Mouse (Mus musculus): ENCODE measurements around the gene Tnip2. TPM values are rescaled to one million over a fixed set of nuclear protein-coding genes. Genes with fewer than 3 reads are reported as not detected.

Tnip2 gene
- polyA plus RNA-seq, 1 experiment from 2014 or later: 8.1 TPM

Other genes starting within 250 kb of the Tnip2 start
- 5.6 and 6.9 TPM in 2 replicates for gene Zfyve28, start 225.5 kb downstream of the Tnip2 start, polyA plus RNA-seq (2015; fragmentation: Nextera tagmentation; extraction: Ambion mirVana)
- not detected in 2 replicates for gene Cfap99, start 225.4 kb downstream of the Tnip2 start, polyA plus RNA-seq (2015; fragmentation: Nextera tagmentation; extraction: Ambion mirVana)
- gene Rnf4, start 177.7 kb downstream of the Tnip2 start, polyA plus RNA-seq (2015; fragmentation: Nextera tagmentation; extraction: Ambion mirVana): 134 and 135 TPM in 2 replicates
- gene Fam193a, start 144.1 kb downstream of the Tnip2 start, polyA plus RNA-seq (2015; fragmentation: Nextera tagmentation; extraction: Ambion mirVana): 14.3 and 15.2 TPM in 2 replicates
- gene Sh3bp2, start 11.8 kb upstream of the Tnip2 start, polyA plus RNA-seq (2015; fragmentation: Nextera tagmentation; extraction: Ambion mirVana): 15.0 and 16.7 TPM in 2 replicates
- 208 and 221 TPM in 2 replicates for gene Add1, start 59.7 kb upstream of the Tnip2 start, polyA plus RNA-seq (2015; fragmentation: Nextera tagmentation; extraction: Ambion mirVana)
- 77.5 and 77.8 TPM in 2 replicates for gene Mfsd10, start 123.2 kb upstream of the Tnip2 start, polyA plus RNA-seq (2015; fragmentation: Nextera tagmentation; extraction: Ambion mirVana)
- 21.7 and 22.8 TPM in 2 replicates for gene Nop14, start 146.2 kb upstream of the Tnip2 start, polyA plus RNA-seq (2015; fragmentation: Nextera tagmentation; extraction: Ambion mirVana)
- 1.6 and 2.5 TPM in 2 replicates for gene Grk4, start 146.4 kb upstream of the Tnip2 start, polyA plus RNA-seq (2015; fragmentation: Nextera tagmentation; extraction: Ambion mirVana)
- gene Htt, start 247.7 kb upstream of the Tnip2 start, polyA plus RNA-seq (2015; fragmentation: Nextera tagmentation; extraction: Ambion mirVana): 12.8 and 13.9 TPM in 2 replicates